Mouse (Mus musculus) cortical plate, adult 2 months (tissue): ENCODE measurements at regions not wholly inside any gene's neighbourhood (a gene's known extent, or its start where the extent isn't known, plus 50 kb on each side); places are given as distances from the start of the nearest gene placed in this dataset.
"Not testable (repeated sequence)": the region's sequence is repeated elsewhere in the genome, so short reads cannot be mapped to it uniquely, and the experiment has no call there.

Experiments used
- H3K27ac ChIP-seq: fragments of 200-500 bp; 2 replicates; pipeline ENCODE4 v1.5.1; 2012; ENCODE audit warnings: low read length, control low read depth, inconsistent platforms; ENCODE audit not compliant: insufficient read depth
- H3K4me1 ChIP-seq: fragments of 200-500 bp; 2 replicates; pipeline ENCODE4 v1.6.1; 2011; ENCODE audit warnings: low read length; ENCODE audit not compliant: control insufficient read depth, insufficient read depth
- H3K4me3 ChIP-seq: fragments of 200-500 bp; 2 replicates; pipeline ENCODE4 v1.5.1; 2011; ENCODE audit warnings: mild to moderate bottlenecking, low read length, control low read depth; ENCODE audit not compliant: insufficient read depth
- CTCF ChIP-seq: fragments of 200-500 bp; IDR thresholded peaks from 2 replicates; pipeline ENCODE4 v1.5.1; 2011; ENCODE audit warnings: mild to moderate bottlenecking, control low read depth, low read length; ENCODE audit not compliant: insufficient read depth; ENCODE audit errors: extremely low read depth
- POLR2A ChIP-seq: fragments of 200-500 bp; IDR thresholded peaks from 2 replicates; pipeline ENCODE4 v1.6.1; 2011; ENCODE audit warnings: mild to moderate bottlenecking, low read length, control low read depth; ENCODE audit not compliant: insufficient read depth; ENCODE audit errors: extremely low read depth

DNA sequence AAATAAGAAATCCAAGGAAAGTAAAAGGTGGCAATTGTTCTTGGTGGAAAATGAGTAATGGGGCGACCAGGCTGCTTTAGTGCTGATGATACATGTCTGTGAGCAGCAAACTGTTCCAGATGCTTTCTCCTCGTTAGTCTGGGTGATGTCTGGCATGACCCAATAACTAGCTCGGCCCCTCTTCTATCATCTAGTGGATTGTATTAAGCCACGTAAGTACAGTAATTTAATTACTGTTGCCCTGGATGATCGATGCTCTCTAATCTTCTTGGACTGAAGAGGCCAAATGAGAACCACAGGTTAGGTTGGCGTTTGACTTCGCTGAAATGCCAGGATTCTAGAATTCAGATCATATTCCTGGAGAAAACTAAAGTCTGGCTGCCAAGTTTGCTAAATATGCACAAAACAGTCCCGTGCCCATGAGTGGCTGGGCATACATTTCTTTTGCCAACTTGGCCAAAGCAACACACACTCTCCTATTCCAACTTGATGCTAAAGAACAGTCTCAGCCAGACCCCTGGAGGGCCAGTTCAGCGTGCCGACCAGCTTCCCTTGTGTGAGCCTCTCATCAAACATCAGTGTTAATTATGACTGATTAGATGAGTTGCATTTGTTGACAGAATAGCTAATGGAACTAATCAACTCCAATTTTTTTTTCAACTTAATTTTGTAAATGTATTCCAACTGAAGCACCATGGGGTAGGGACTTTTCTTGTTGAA lies 240.2 kb downstream of the Tbl1xr1 start:
- H3K4me1 ChIP-seq = no peaks in the 10 kb centered on the region
- H3K27ac ChIP-seq = no peak overlapping the region
- no peak overlapping the region for H3K4me3 ChIP-seq
- TF ChIP-seq CTCF (no peak), POLR2A (no peak)

DNA sequence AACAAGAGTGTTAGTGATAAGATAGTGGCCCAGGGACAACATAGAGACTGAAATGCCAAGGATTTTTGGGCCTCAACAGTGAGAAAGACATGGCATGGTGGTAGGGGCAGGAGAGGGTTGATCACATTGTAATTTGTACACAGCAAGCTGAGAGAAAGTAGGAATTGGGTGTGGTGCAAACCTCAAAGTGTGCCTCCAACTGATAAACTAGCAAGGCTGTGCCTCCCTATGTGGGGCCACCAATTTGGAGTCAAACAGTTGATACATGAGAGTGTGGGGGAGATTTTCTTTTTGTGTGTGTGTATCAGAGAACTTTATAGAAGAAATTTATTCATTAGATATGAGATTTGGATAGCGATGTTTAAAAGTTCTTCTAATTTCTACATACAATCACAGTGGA lies 244.0 kb downstream of the Tbl1xr1 start:
- not testable (repeated sequence) for H3K4me3 ChIP-seq, H3K4me1 ChIP-seq, H3K27ac ChIP-seq

DNA sequence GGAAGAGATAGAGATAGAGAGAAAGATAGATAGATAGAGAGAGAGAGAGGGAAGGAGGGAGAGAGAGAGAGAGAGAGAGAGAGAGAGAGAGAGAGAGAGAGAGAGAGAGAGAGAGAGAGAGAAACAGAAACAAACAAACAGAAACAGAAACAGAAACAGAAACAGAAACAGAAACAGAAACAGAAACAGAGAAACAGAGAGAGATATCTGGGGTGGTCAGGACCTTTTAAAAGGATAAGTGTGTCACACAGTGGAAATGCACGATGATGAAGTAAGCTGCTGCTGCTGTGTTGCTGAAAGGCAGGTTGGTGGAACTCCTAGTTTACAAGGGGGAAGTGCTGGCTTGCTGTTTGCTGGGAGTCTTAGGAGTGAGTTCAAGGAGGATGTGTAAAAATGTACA lies 254.8 kb downstream of the Tbl1xr1 start:
- no peak overlapping the region for H3K27ac ChIP-seq

More for the DNA sequence above, 254.8 kb downstream of the Tbl1xr1 start:
- no peak overlapping the region for H3K4me3 ChIP-seq
- H3K4me1 ChIP-seq = no peaks in the 10 kb centered on the region
- TF ChIP-seq POLR2A (no peak), CTCF (no peak)
